19 mouse cellular contexts compared by ENCODE assay signal in genomic region chr10:77634016-77634415, GRCm38 (mm10). TPM values are rescaled to one million over a fixed set of nuclear protein-coding genes. Genes with fewer than 3 reads are reported as not detected.
DNase-seq lines count a peak whose midpoint lies in the region; ATAC-seq and TF ChIP-seq lines count a peak whose summit lies in the region.
"Had no signal": no experiment of that assay in that cellular context is flagged by ENCODE, and none has a peak within 500 bp of the region (broad histone marks: within the 10 kb centered on the region; RNA-seq: fewer than 3 reads in every experiment).

No protein-coding gene starts in this region.

- 60% methylated on average over 6 of the region's 6 CpGs for WGBS in heart, postnatal 0 days

- ATAC-seq in heart, postnatal 0 days (ENCODE audit: insufficient read depth, low read depth), result no peak
- ATAC-seq in megakaryocyte, adult 5-6 weeks (ENCODE audit: poor library complexity, severe bottlenecking), result no peak
- peak; percentile 49 for ATAC-seq in neutrophil, adult 5-6 weeks (ENCODE audit: extremely low read depth, insufficient number of reproducible peaks, low FRiP score, poor library complexity, severe bottlenecking)

- no peak for DNase-seq in gastrocnemius, adult 2 months
- no peak for DNase-seq in gastrocnemius, postnatal 10 days
- DNase-seq in heart, postnatal 0 days (ENCODE audit: low spot score), result no peak
- DNase-seq in heart, postnatal 25 days (ENCODE audit: low spot score), result no peak
- DNase-seq in cerebellum, adult 9-10 months, result no peak
- DNase-seq: cerebellum, adult 11-12 months; kidney, postnatal 14 days; layer of hippocampus, adult 9-11 months; retina, postnatal 1 day had no signal

- TF ChIP-seq CTCF in gastrocnemius, adult 2 months (IDR thresholded peaks at IDR 0.05), result no peak
- TF ChIP-seq CTCF in heart, postnatal 0 days (IDR thresholded peaks at IDR 0.05; ENCODE audit: low read depth), result no peak

- H3K4me3 ChIP-seq in gastrocnemius, adult 2 months, result no peak overlapping the region
- H3K4me3 ChIP-seq in heart, postnatal 0 days (ENCODE audit: low read depth, low read length), result no peak overlapping the region
- peak overlapping the region; percentile 33 for H3K4me3 ChIP-seq in megakaryocyte, embryonic 14.5 days (replicated peaks)
- H3K4me3 ChIP-seq: embryonic facial prominence, embryonic 13.5 days; neural tube, embryonic 12.5 days had no signal

- peaks cover 20% of the 10 kb centered on the region for H3K4me1 ChIP-seq in heart, postnatal 0 days (ENCODE audit: control insufficient read depth, insufficient read depth)
- peaks cover 71% of the 10 kb centered on the region for H3K4me1 ChIP-seq in megakaryocyte, embryonic 14.5 days

- no peak overlapping the region for H3K9ac ChIP-seq in heart, postnatal 0 days (replicated peaks; ENCODE audit: low read depth, low read length)
- H3K9ac ChIP-seq: embryonic facial prominence, embryonic 13.5 days; neural tube, embryonic 12.5 days had no signal

- peak overlapping the region; percentile 61 for H3K27ac ChIP-seq in gastrocnemius, adult 2 months
- peak overlapping the region; percentile 76 for H3K27ac ChIP-seq in heart, postnatal 0 days (ENCODE audit: low read depth)
- H3K27ac ChIP-seq: embryonic facial prominence, embryonic 13.5 days had no signal

- H3K9me3 ChIP-seq in heart, postnatal 0 days (replicated peaks; ENCODE audit: control insufficient read depth, low read length), result no peaks in the 10 kb centered on the region
- no peaks in the 10 kb centered on the region for H3K9me3 ChIP-seq in megakaryocyte, embryonic 14.5 days
- H3K9me3 ChIP-seq: embryonic facial prominence, embryonic 13.5 days; neural tube, embryonic 12.5 days had no signal

- peaks cover 47% of the 10 kb centered on the region for H3K36me3 ChIP-seq in heart, postnatal 0 days (replicated peaks; ENCODE audit: control insufficient read depth, insufficient read depth, low read length)
- peaks cover 94% of the 10 kb centered on the region for H3K36me3 ChIP-seq in megakaryocyte, embryonic 14.5 days (replicated peaks; ENCODE audit: low read length)

- no peak overlapping the region for H3K4me2 ChIP-seq in heart, postnatal 0 days (ENCODE audit: low read depth, low read length)
- H3K4me2 ChIP-seq: embryonic facial prominence, embryonic 13.5 days; liver, embryonic 11.5 days; neural tube, embryonic 12.5 days had no signal

- no peaks in the 10 kb centered on the region for H3K27me3 ChIP-seq in heart, postnatal 0 days (ENCODE audit: control insufficient read depth, insufficient read depth, low read length)
- H3K27me3 ChIP-seq in megakaryocyte, embryonic 14.5 days (replicated peaks), result no peaks in the 10 kb centered on the region
- H3K27me3 ChIP-seq: embryonic facial prominence, embryonic 13.5 days; neural tube, embryonic 12.5 days had no signal

- intact Hi-C loops in gastrocnemius, adult 2 months (cut with DNase I), result no loop called here
- intact Hi-C loops in heart, postnatal 25 days (cut with DNase I), result no loop called here

- no peak for TF ChIP-seq EP300 in heart, postnatal 0 days (IDR thresholded peaks at IDR 0.05; ENCODE audit: low read depth)

RNA-seq across cellular contexts. Expression of gene Ube2g2, which starts 11.9 kb away (rescaled TPM):
- total RNA-seq in gastrocnemius, adult 2 months (2021), result 10 to 100 TPM; 95.4 to 100.0 TPM
- 10 to 100 TPM; 81.3 to 85.4 TPM for total RNA-seq in gastrocnemius, postnatal 10 days (2021)
- total RNA-seq in heart, postnatal 0 days (2014; rRNA removed; ENCODE audit: low replicate concordance), result 54.1 and 56.4 TPM in 2 replicates
- 69.7 and 71.8 TPM in 2 replicates for polyA plus RNA-seq in heart, postnatal 0 days (2015; fragmentation: Nextera tagmentation; extraction: Ambion mirVana)
- total RNA-seq in heart, postnatal 25 days (2021), result 10 to 100 TPM; 66.7 to 68.4 TPM
- 14.2 and 28.4 TPM in 2 replicates for polyA plus RNA-seq in megakaryocyte, embryonic 14.5 days (2012; ENCODE audit: insufficient read depth, low replicate concordance)
- 15.3 and 18.1 TPM in 2 replicates for total RNA-seq in megakaryocyte, adult 5-6 weeks (2015)
- total RNA-seq in megakaryocyte, adult 5-6 weeks (2017), result 27.4 and 40.0 TPM in 2 replicates
- total RNA-seq in neutrophil, adult 5-6 weeks (2017), result 21.9 and 23.3 TPM in 2 replicates

RNA-seq across cellular contexts. Expression of gene Gm49325, which starts 28.0 kb away (rescaled TPM):
- total RNA-seq in gastrocnemius, adult 2 months (2021), result 1 to 10 TPM; 8.4 to 8.6 TPM
- total RNA-seq in gastrocnemius, postnatal 10 days (2021), result 10 to 100 TPM in 1 of 2 experiments, 1 to 10 TPM in 1; 10.0 to 11.4 TPM
- not detected in 2 replicates for total RNA-seq in heart, postnatal 0 days (2014; rRNA removed; ENCODE audit: low replicate concordance)
- polyA plus RNA-seq in heart, postnatal 0 days (2015; fragmentation: Nextera tagmentation; extraction: Ambion mirVana), result 6.8 and 13.7 TPM in 2 replicates
- 10 to 100 TPM; 10.3 to 11.7 TPM for total RNA-seq in heart, postnatal 25 days (2021)
- polyA plus RNA-seq in megakaryocyte, embryonic 14.5 days (2012; ENCODE audit: insufficient read depth, low replicate concordance), result 9.0 and 23.2 TPM in 2 replicates
- not detected in 2 replicates for total RNA-seq in megakaryocyte, adult 5-6 weeks (2015)
- total RNA-seq in megakaryocyte, adult 5-6 weeks (2017), result not detected in 2 replicates
- total RNA-seq in neutrophil, adult 5-6 weeks (2017), result not detected in 2 replicates
- total RNA-seq: megakaryocyte-erythroid progenitor cell, adult 5-6 weeks; midbrain, postnatal 0 days had no signal
- polyA plus RNA-seq: forebrain, embryonic 11.5 days; gonadal fat pad, adult 2 months had no signal

RNA-seq across cellular contexts. Expression of gene Sumo3, which starts 28.1 kb away (rescaled TPM):
- total RNA-seq in gastrocnemius, adult 2 months (2021), result 10 to 100 TPM; 43.5 to 44.5 TPM
- total RNA-seq in gastrocnemius, postnatal 10 days (2021), result 10 to 100 TPM; 64.5 to 65.3 TPM
- total RNA-seq in heart, postnatal 0 days (2014; rRNA removed; ENCODE audit: low replicate concordance), result 112 and 128 TPM in 2 replicates
- 121 and 128 TPM in 2 replicates for polyA plus RNA-seq in heart, postnatal 0 days (2015; fragmentation: Nextera tagmentation; extraction: Ambion mirVana)
- total RNA-seq in heart, postnatal 25 days (2021), result 10 to 100 TPM; 54.8 to 61.2 TPM
- polyA plus RNA-seq in megakaryocyte, embryonic 14.5 days (2012; ENCODE audit: insufficient read depth, low replicate concordance), result 11.6 and 90.7 TPM in 2 replicates
- 22.1 and 22.7 TPM in 2 replicates for total RNA-seq in megakaryocyte, adult 5-6 weeks (2015)
- 118 and 137 TPM in 2 replicates for total RNA-seq in megakaryocyte, adult 5-6 weeks (2017)
- total RNA-seq in neutrophil, adult 5-6 weeks (2017), result 32.6 and 52.2 TPM in 2 replicates

RNA-seq across cellular contexts. Expression of gene Tspear, which starts 52.4 kb away (rescaled TPM):
- not detected for total RNA-seq in gastrocnemius, adult 2 months (2021)
- not detected for total RNA-seq in gastrocnemius, postnatal 10 days (2021)
- total RNA-seq in heart, postnatal 0 days (2014; rRNA removed; ENCODE audit: low replicate concordance), result 1.1 TPM in 1 of 2 replicates, not detected in the other
- polyA plus RNA-seq in heart, postnatal 0 days (2015; fragmentation: Nextera tagmentation; extraction: Ambion mirVana), result not detected in 2 replicates
- total RNA-seq in heart, postnatal 25 days (2021), result not detected
- polyA plus RNA-seq in megakaryocyte, embryonic 14.5 days (2012; ENCODE audit: insufficient read depth, low replicate concordance), result 1.0 and 1.3 TPM in 2 replicates
- total RNA-seq in megakaryocyte, adult 5-6 weeks (2015), result not detected in 2 replicates
- not detected in 2 replicates for total RNA-seq in megakaryocyte, adult 5-6 weeks (2017)
- total RNA-seq in neutrophil, adult 5-6 weeks (2017), result not detected in 2 replicates

RNA-seq across cellular contexts. Expression of gene Pttg1ip, which starts 52.5 kb away (rescaled TPM):
- 10 to 100 TPM; 30.5 to 36.5 TPM for total RNA-seq in gastrocnemius, adult 2 months (2021)
- total RNA-seq in gastrocnemius, postnatal 10 days (2021), result 10 to 100 TPM; 70.2 to 71.3 TPM
- 117 and 163 TPM in 2 replicates for total RNA-seq in heart, postnatal 0 days (2014; rRNA removed; ENCODE audit: low replicate concordance)
- polyA plus RNA-seq in heart, postnatal 0 days (2015; fragmentation: Nextera tagmentation; extraction: Ambion mirVana), result 117 and 119 TPM in 2 replicates
- total RNA-seq in heart, postnatal 25 days (2021), result 100 to 1,000 TPM; 124 to 138 TPM
- polyA plus RNA-seq in megakaryocyte, embryonic 14.5 days (2012; ENCODE audit: insufficient read depth, low replicate concordance), result 284 and 814 TPM in 2 replicates
- 82.8 and 97.8 TPM in 2 replicates for total RNA-seq in megakaryocyte, adult 5-6 weeks (2015)
- 50.0 and 54.8 TPM in 2 replicates for total RNA-seq in megakaryocyte, adult 5-6 weeks (2017)
- 78.7 and 87.5 TPM in 2 replicates for total RNA-seq in neutrophil, adult 5-6 weeks (2017)
